In genomic region chr11:60115638-60116276, GRCm38 (mm10) we compare ENCODE assay signal across 8 mouse cellular contexts. TPM values are rescaled to one million over a fixed set of nuclear protein-coding genes. Genes with fewer than 3 reads are reported as not detected.
DNase-seq lines count a peak whose midpoint lies in the region; ATAC-seq lines count a peak whose summit lies in the region.

No protein-coding gene starts in this region.

- peak overlapping the region; percentile 94 for H3K27ac ChIP-seq in lung, embryonic 15.5 days
- H3K27ac ChIP-seq in embryonic facial prominence, embryonic 13.5 days, result peak overlapping the region; percentile 97
- peak overlapping the region; percentile 93 for H3K27ac ChIP-seq in intestine, embryonic 16.5 days (ENCODE audit: low read length)
- peak overlapping the region; percentile 95; the same call in 1 of the 2 replicates for H3K27ac ChIP-seq in neural tube, embryonic 14.5 days (ENCODE audit: low read depth, low read length)

- WGBS in lung, embryonic 15.5 days, result 24% methylated on average over 6 of the region's 6 CpGs
- 35% methylated on average over 6 of the region's 6 CpGs for WGBS in embryonic facial prominence, embryonic 13.5 days
- 21% methylated on average over 6 of the region's 6 CpGs for WGBS in intestine, embryonic 16.5 days
- WGBS in neural tube, embryonic 14.5 days, result 37% methylated on average over 6 of the region's 6 CpGs

- no peak for DNase-seq in lung, postnatal 14 days
- DNase-seq in spleen, adult 18-20 months, result no peak
- DNase-seq in frontal cortex, postnatal 10 days (ENCODE audit: low spot score in 2 of 2), result no peak

- H3K27me3 ChIP-seq in lung, embryonic 15.5 days, result no peaks in the 10 kb centered on the region
- H3K27me3 ChIP-seq in embryonic facial prominence, embryonic 13.5 days, result no peaks in the 10 kb centered on the region
- no peaks in the 10 kb centered on the region for H3K27me3 ChIP-seq in intestine, embryonic 16.5 days (replicated peaks; ENCODE audit: control insufficient read depth, insufficient read depth, low read length)
- no peaks in the 10 kb centered on the region for H3K27me3 ChIP-seq in neural tube, embryonic 14.5 days (ENCODE audit: control insufficient read depth, insufficient read depth, low read length)

- peak overlapping the region; percentile 50 for H3K4me3 ChIP-seq in lung, embryonic 15.5 days
- H3K4me3 ChIP-seq in embryonic facial prominence, embryonic 13.5 days, result peak overlapping the region; percentile 53
- H3K4me3 ChIP-seq in intestine, embryonic 16.5 days (ENCODE audit: low read length), result peak overlapping the region; percentile 57
- peak overlapping the region; percentile 32 for H3K4me3 ChIP-seq in neural tube, embryonic 14.5 days (ENCODE audit: low read depth, low read length)

- peaks cover 67% of the 10 kb centered on the region for H3K4me1 ChIP-seq in lung, embryonic 15.5 days
- peaks cover 73% of the 10 kb centered on the region for H3K4me1 ChIP-seq in embryonic facial prominence, embryonic 13.5 days
- peaks cover 64% of the 10 kb centered on the region for H3K4me1 ChIP-seq in intestine, embryonic 16.5 days (ENCODE audit: control insufficient read depth, insufficient read depth, low read length)
- peaks cover 27% of the 10 kb centered on the region for H3K4me1 ChIP-seq in neural tube, embryonic 14.5 days (ENCODE audit: control insufficient read depth, insufficient read depth, low read length)

- no peak for ATAC-seq in lung, embryonic 15.5 days (ENCODE audit: borderline replicate concordance, extremely low read depth, low FRiP score, low TSS enrichment)
- no peak for ATAC-seq in embryonic facial prominence, embryonic 13.5 days (ENCODE audit: insufficient number of reproducible peaks, insufficient read depth, low FRiP score, low TSS enrichment, low read depth)
- no peak for ATAC-seq in intestine, embryonic 16.5 days
- ATAC-seq in neural tube, embryonic 14.5 days (ENCODE audit: low read depth), result no peak
- no peak for ATAC-seq in megakaryocyte-erythroid progenitor cell, adult 5-6 weeks (replicated peaks; ENCODE audit: low FRiP score, low TSS enrichment, poor library complexity, severe bottlenecking)

- H3K9ac ChIP-seq in lung, embryonic 15.5 days, result peak overlapping the region; percentile 55
- H3K9ac ChIP-seq in embryonic facial prominence, embryonic 13.5 days, result peak overlapping the region; percentile 72
- H3K9ac ChIP-seq in intestine, embryonic 16.5 days (ENCODE audit: low read depth, low read length), result peak overlapping the region; percentile 77
- peak overlapping the region; percentile 69 for H3K9ac ChIP-seq in neural tube, embryonic 14.5 days (replicated peaks; ENCODE audit: low read depth, low read length)

- H3K9me3 ChIP-seq in lung, embryonic 15.5 days, result no peaks in the 10 kb centered on the region
- no peaks in the 10 kb centered on the region for H3K9me3 ChIP-seq in embryonic facial prominence, embryonic 13.5 days
- no peaks in the 10 kb centered on the region for H3K9me3 ChIP-seq in intestine, embryonic 16.5 days (ENCODE audit: control insufficient read depth, low read length)
- no peaks in the 10 kb centered on the region for H3K9me3 ChIP-seq in neural tube, embryonic 14.5 days (ENCODE audit: control insufficient read depth, low read length)

- no peaks in the 10 kb centered on the region for H3K36me3 ChIP-seq in lung, embryonic 15.5 days
- H3K36me3 ChIP-seq in embryonic facial prominence, embryonic 13.5 days, result no peaks in the 10 kb centered on the region
- no peaks in the 10 kb centered on the region for H3K36me3 ChIP-seq in intestine, embryonic 16.5 days (ENCODE audit: control insufficient read depth, insufficient read depth, low read length)
- no peaks in the 10 kb centered on the region for H3K36me3 ChIP-seq in neural tube, embryonic 14.5 days (ENCODE audit: control insufficient read depth, insufficient read depth, low read length)

- peak overlapping the region; percentile 89 for H3K4me2 ChIP-seq in lung, embryonic 15.5 days
- peak overlapping the region; percentile 84 for H3K4me2 ChIP-seq in embryonic facial prominence, embryonic 13.5 days
- H3K4me2 ChIP-seq in intestine, embryonic 16.5 days (ENCODE audit: low read depth, low read length), result peak overlapping the region; percentile 80
- peak overlapping the region; percentile 84 for H3K4me2 ChIP-seq in neural tube, embryonic 14.5 days (ENCODE audit: low read depth, low read length)

RNA-seq across cellular contexts. Expression of gene Rai1, which starts 10.9 kb away (rescaled TPM):
- 27.9 and 28.2 TPM in 2 replicates for polyA plus RNA-seq in lung, embryonic 15.5 days (2015; fragmentation: Nextera tagmentation; extraction: Ambion mirVana)
- 27.9 and 28.5 TPM in 2 replicates for polyA plus RNA-seq in embryonic facial prominence, embryonic 13.5 days (2015; fragmentation: Nextera tagmentation; extraction: Ambion mirVana)
- polyA plus RNA-seq in intestine, embryonic 16.5 days (2015; fragmentation: Nextera tagmentation; extraction: Ambion mirVana), result 12.4 and 12.5 TPM in 2 replicates
- 34.1 and 35.7 TPM in 2 replicates for polyA plus RNA-seq in neural tube, embryonic 14.5 days (2014; fragmentation: Nextera tagmentation; extraction: Ambion mirVana)
- total RNA-seq in megakaryocyte-erythroid progenitor cell, adult 5-6 weeks (2014; fragmentation: Nextera tagmentation), result 55.9 and 58.6 TPM in 2 replicates
- total RNA-seq in megakaryocyte-erythroid progenitor cell, adult 5-6 weeks (2017), result 5.9 and 8.3 TPM in 2 replicates
